Mouse (Mus musculus): ENCODE measurements around the gene Gm42674. TPM values are rescaled to one million over a fixed set of nuclear protein-coding genes. Genes with fewer than 3 reads are reported as not detected.

Gm42674 gene
- total RNA-seq (2023; ENCODE audit: inconsistent age), result 3.3 TPM in 1 of 4 replicates, not detected in the others

GRCm38 (mm10) chr3:90601486-90602110 lies at the start of gene Gm42674:
Gene Gm42674 (plus strand): TSS chr3:90601904.

GRCm38 (mm10) chr3:90560008-90560628 lies 41.6 kb upstream of the Gm42674 start, which contains the start of gene S100a3:
Gene S100a3 (plus strand): TSS chr3:90560578.

GRCm38 (mm10) chr3:90589947-90590346 lies 11.8 kb upstream of the Gm42674 start, which contains the start of gene S100a2:
Gene S100a2 (plus strand): TSS chr3:90590247.

GRCm38 (mm10) chr3:90603623-90604022 lies 1.9 kb downstream of the Gm42674 start, which contains the start of gene S100a4:
Gene S100a4 (plus strand): TSS chr3:90603771.

GRCm38 (mm10) chr3:90608223-90608622 lies 6.5 kb downstream of the Gm42674 start, which contains the start of gene S100a5:
Gene S100a5 (plus strand): TSS chr3:90608523.

GRCm38 (mm10) chr3:90612728-90613291 lies 11.1 kb downstream of the Gm42674 start, which contains the start of gene S100a6:
Gene S100a6 (plus strand): TSS chr3:90612882.

GRCm38 (mm10) chr3:90653717-90654116 lies 52.0 kb downstream of the Gm42674 start, which contains the start of gene S100a7a:
Gene S100a7a (plus strand): TSS chr3:90654017.

Other genes starting within 250 kb of the Gm42674 start
- 0.99 to 2.0 TPM (median 1.6 TPM) in 4 replicates for gene Slc27a3, start 212.0 kb upstream of the Gm42674 start, total RNA-seq (2023; ENCODE audit: inconsistent age)
- gene Ints3, start 168.3 kb upstream of the Gm42674 start, total RNA-seq (2023; ENCODE audit: inconsistent age), result 50.8 to 61.1 TPM (median 56.2 TPM) in 4 replicates
- gene Npr1, start 136.0 kb upstream of the Gm42674 start, total RNA-seq (2023; ENCODE audit: inconsistent age), result 0.83 TPM in 1 of 4 replicates, not detected in the others
- 85.5 to 94.6 TPM (median 90.6 TPM) in 4 replicates for gene Ilf2, start 125.8 kb upstream of the Gm42674 start, total RNA-seq (2023; ENCODE audit: inconsistent age)
- gene Snapin, start 110.9 kb upstream of the Gm42674 start, total RNA-seq (2023; ENCODE audit: inconsistent age), result 52.9 to 66.8 TPM (median 60.9 TPM) in 4 replicates
- gene Chtop, start 92.4 kb upstream of the Gm42674 start, total RNA-seq (2023; ENCODE audit: inconsistent age), result 188 to 206 TPM (median 192 TPM) in 4 replicates
- gene S100a1, start 87.5 kb upstream of the Gm42674 start, total RNA-seq (2023; ENCODE audit: inconsistent age), result 1.0 to 1.6 TPM in 2 of 4 replicates, not detected in the others
- gene S100a13, start 87.5 kb upstream of the Gm42674 start, total RNA-seq (2023; ENCODE audit: inconsistent age), result 17.0 to 22.0 TPM (median 19.6 TPM) in 4 replicates
- gene S100a14, start 75.0 kb upstream of the Gm42674 start, total RNA-seq (2023; ENCODE audit: inconsistent age), result 0.48 to 1.3 TPM (median 0.83 TPM) in 3 of 4 replicates, not detected in the other
- gene S100a16, start 64.7 kb upstream of the Gm42674 start, total RNA-seq (2023; ENCODE audit: inconsistent age), result not detected in 4 replicates
- 0.27 to 1.6 TPM (median 0.86 TPM) in 3 of 4 replicates, not detected in the other for gene S100a3, start 41.3 kb upstream of the Gm42674 start, total RNA-seq (2023; ENCODE audit: inconsistent age)
- gene S100a2, start 11.7 kb upstream of the Gm42674 start, total RNA-seq (2023; ENCODE audit: inconsistent age), result not detected in 4 replicates
- gene S100a4, start 1.9 kb downstream of the Gm42674 start, total RNA-seq (2023; ENCODE audit: inconsistent age), result 51.7 to 70.7 TPM (median 60.6 TPM) in 4 replicates
- 2.0 to 6.8 TPM (median 4.0 TPM) in 4 replicates for gene S100a5, start 6.6 kb downstream of the Gm42674 start, total RNA-seq (2023; ENCODE audit: inconsistent age)
- 62.1 to 83.5 TPM (median 70.4 TPM) in 4 replicates for gene S100a6, start 11.0 kb downstream of the Gm42674 start, total RNA-seq (2023; ENCODE audit: inconsistent age)
- gene S100a7a, start 52.1 kb downstream of the Gm42674 start, total RNA-seq (2023; ENCODE audit: inconsistent age), result not detected in 4 replicates
- gene S100a8, start 67.1 kb downstream of the Gm42674 start, total RNA-seq (2023; ENCODE audit: inconsistent age), result 4.9 to 7.9 TPM (median 6.2 TPM) in 4 replicates
- gene S100a9, start 93.8 kb downstream of the Gm42674 start, total RNA-seq (2023; ENCODE audit: inconsistent age), result 5.4 to 8.4 TPM (median 7.1 TPM) in 4 replicates
- not detected in 4 replicates for gene Pglyrp4, start 125.0 kb downstream of the Gm42674 start, total RNA-seq (2023; ENCODE audit: inconsistent age)
- gene Gm5849, start 176.0 kb downstream of the Gm42674 start, total RNA-seq (2023; ENCODE audit: inconsistent age), result not detected in 4 replicates

Measured in B cell, adult (primary cell).